Mouse (Mus musculus): Measurements from ENCODE around the gene Anxa4. TPM values are rescaled to one million over a fixed set of nuclear protein-coding genes. Genes with fewer than 3 reads are reported as not detected.

The Anxa4 gene
- polyA plus RNA-seq, 2 experiments from 2014 or later: 25.2 to 29.7 TPM

GRCm38 (mm10) chr6:86750961-86751360 is 42.4 kb downstream of the Anxa4 start:
- no peak for ATAC-seq

GRCm38 (mm10) chr6:86749817-86750216 is 43.6 kb downstream of the Anxa4 start:
- ATAC-seq: no peak

DNA sequence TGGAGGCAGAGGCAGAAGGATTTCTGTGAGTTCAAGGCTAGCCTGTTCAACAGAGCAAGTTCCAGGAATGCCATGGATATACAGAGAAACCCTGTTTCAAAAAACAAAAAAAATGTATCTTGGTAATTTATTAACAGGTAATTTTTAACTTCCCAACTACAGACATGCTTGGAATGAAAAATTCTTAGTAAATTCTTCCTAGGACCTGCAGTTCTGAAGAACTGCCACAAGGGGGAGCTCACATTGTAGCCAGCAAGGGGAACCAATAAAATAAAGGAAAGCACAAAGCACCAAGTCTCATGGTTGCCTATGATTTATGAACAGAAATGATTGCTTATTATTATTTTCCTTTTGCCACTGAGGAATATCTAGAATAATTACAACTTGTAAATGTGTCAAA is 46.2 kb downstream of the Anxa4 start:
- no peak for ATAC-seq

DNA sequence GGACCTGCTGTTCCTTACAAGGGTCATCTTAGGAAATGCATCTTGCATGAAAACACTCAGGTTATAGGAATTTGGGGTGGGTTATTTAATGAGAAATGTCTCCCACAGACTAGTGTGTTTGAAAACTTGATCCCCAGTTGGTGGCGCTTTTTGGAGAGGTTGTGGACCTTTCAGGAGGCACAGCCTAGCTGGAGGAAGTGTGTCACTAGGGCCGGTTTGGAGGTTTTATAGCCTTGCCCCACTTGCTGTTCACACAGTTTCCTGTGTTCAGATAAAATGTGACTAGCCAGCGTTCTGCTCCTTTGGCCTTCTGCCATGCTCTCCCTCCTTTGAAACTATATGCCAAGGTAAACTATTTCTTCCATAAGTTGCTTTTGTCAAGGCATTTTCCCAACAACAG is 52.7 kb downstream of the Anxa4 start:
- no peak for ATAC-seq

GRCm38 (mm10) chr6:86736830-86737229 is 56.6 kb downstream of the Anxa4 start:
- no peak for ATAC-seq

GRCm38 (mm10) chr6:86736313-86736712 is 57.1 kb downstream of the Anxa4 start:
- no peak for ATAC-seq

- ATAC-seq: peak; percentile 94
Measured at GRCm38 (mm10) chr6:86733183-86733876, 60.1 kb downstream of the Anxa4 start, which contains the start of gene Gmcl1. TSS of gene Gmcl1 (minus strand) at chr6:86733383.

DNA sequence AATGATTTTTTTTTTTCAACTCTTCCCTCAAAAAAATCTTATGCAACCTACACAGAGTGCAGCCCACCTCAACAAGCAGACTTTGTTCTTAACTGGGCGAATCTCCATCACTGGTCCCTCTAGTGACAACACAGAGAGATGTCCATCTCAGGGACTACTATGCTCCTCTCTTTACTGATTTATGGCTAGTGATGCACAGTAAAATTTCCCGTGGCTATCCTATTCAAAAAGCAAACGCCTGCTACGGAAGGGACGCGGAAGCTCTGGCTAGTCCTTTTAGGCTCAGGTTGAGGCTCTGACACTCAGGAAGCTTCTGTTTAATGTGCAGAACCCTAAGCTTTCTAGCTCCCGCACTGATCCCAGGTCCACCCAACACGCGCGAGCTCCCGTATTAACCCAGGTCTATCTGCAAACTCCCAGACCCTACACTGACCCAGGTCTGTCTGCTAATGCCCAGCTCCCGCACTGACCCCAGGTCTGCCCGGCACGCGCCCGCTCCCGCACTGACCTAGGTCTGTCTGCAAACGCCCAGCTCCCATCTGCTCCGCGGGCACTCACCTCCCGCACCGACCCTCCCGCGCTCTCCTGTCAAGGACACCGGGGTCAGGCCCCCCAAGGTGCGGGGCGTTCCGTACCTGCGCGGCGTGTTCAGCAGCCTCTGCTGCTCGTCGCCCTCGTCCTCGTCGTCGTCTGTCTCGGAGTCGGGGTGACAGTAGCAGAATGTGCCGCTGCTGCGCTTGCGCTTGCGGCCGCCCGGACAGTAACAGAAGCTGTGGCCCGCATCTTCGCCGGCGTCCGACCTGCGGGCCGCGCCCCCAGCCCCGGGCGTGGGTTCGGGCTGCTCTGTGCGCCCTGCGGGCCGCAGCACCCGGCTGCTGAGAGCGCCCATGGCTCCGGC is 60.9 kb downstream of the Anxa4 start:
- ATAC-seq: peak; percentile 16

GRCm38 (mm10) chr6:86728711-86729110 is 64.7 kb downstream of the Anxa4 start:
- ATAC-seq: no peak

GRCm38 (mm10) chr6:86721977-86722376 is 71.4 kb downstream of the Anxa4 start:
- no peak for ATAC-seq

DNA sequence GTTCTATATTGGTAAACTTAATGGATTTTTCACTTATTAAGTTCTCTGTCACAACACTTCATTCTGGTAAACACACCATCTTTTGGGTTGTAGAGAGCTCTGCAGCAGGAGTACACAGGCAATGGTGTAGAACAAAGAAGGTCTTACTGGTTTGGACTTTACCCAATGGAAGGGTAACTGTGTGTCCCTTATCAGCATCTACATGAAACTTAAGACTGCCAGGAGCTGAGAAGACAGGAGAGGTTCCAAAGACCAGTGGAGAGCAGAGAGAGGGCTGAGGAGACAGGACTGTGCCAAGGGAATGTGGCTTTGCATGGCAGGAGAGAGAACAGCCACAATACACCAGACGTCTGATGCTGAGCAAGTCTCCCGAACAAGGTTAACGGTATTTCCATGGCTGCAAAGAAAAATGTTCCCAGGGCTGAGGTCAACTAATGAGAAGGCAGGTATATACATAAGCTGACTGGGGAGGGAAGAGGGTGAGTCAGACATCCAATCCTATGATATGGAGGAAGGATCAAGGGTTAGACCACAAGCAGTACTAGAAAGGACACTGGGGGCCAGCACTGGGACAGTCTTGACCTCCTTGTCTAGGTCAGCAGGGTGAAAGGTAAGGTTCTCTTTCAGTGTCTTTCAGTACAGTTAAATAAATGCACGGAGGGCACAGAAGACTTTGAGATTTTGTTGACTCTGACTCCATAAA is 85.2 kb downstream of the Anxa4 start:
- ATAC-seq: no peak

GRCm38 (mm10) chr6:86702577-86702976 is 90.8 kb downstream of the Anxa4 start:
- no peak for ATAC-seq

DNA sequence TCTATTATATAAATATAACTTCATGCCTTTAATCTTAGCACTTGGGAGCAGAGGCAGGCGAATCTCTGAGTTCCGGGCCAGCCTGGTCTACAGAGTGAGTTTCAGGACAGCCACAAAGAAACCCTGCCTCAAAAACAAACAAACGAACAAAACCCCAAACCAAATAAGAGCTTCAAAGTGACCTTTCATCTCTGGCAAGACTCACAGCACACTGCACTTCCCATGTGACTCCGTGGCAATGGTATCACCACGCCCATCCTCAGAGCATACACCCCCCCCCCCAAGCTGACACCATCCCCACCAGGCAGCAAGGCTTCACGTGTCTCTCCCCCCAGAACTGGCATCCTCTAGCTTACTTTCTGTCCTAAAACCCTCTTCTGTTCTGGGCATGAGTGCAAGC is 95.5 kb downstream of the Anxa4 start:
- no peak for ATAC-seq

DNA sequence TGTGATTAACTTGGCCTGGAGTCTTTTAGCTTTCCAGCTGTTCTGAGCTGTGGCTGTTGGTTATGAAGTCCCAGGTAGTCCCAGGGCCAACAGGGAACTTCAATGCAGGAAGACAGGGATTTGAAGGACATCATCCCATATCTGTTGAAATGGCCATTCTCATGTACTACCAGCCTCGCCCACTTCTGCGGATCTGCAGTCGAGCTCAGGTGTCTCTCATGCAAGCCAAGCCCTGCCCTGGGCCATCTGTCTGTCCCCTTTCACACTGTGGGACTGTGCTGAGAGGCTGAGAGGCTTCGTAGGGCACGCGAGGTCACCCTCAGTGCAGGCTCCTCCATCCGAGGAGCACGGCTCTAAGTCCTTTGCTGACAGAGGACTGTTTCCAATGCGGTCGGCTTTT is 97.2 kb downstream of the Anxa4 start:
- ATAC-seq: no peak

GRCm38 (mm10) chr6:86694465-86694864 is 98.9 kb downstream of the Anxa4 start:
- peak; percentile 78 for ATAC-seq

GRCm38 (mm10) chr6:86689671-86690070 is 103.7 kb downstream of the Anxa4 start:
- ATAC-seq: no peak

- ATAC-seq: no peak
Measured at GRCm38 (mm10) chr6:86686971-86687370, 106.4 kb downstream of the Anxa4 start.

Other genes starting within 250 kb of the Anxa4 start
- gene Asprv1, start 165.4 kb downstream of the Anxa4 start, polyA plus RNA-seq (2017; shearing (Covaris generic)): under 1 TPM; 0.29 to 0.31 TPM
- gene Mxd1, start 124.4 kb downstream of the Anxa4 start, polyA plus RNA-seq (2017; shearing (Covaris generic)): 10 to 100 TPM; 18.6 to 18.7 TPM
- gene Snrnp27, start 109.1 kb downstream of the Anxa4 start, polyA plus RNA-seq (2017; shearing (Covaris generic)): 100 to 1,000 TPM; 108 to 114 TPM
- gene Gmcl1, start 60.2 kb downstream of the Anxa4 start, polyA plus RNA-seq (2017; shearing (Covaris generic)): 10 to 100 TPM; 10.8 to 12.8 TPM
- 10 to 100 TPM; 20.8 to 23.4 TPM for gene Aak1, start 55.9 kb upstream of the Anxa4 start, polyA plus RNA-seq (2017; shearing (Covaris generic))
- gene Nfu1, start 215.7 kb upstream of the Anxa4 start, polyA plus RNA-seq (2017; shearing (Covaris generic)): 100 to 1,000 TPM; 133 to 159 TPM
- 10 to 100 TPM; 21.1 to 23.0 TPM for gene Gfpt1, start 249.3 kb upstream of the Anxa4 start, polyA plus RNA-seq (2017; shearing (Covaris generic))